Mouse (Mus musculus): ENCODE results near the gene Mis18a.

The Mis18a gene

DNA sequence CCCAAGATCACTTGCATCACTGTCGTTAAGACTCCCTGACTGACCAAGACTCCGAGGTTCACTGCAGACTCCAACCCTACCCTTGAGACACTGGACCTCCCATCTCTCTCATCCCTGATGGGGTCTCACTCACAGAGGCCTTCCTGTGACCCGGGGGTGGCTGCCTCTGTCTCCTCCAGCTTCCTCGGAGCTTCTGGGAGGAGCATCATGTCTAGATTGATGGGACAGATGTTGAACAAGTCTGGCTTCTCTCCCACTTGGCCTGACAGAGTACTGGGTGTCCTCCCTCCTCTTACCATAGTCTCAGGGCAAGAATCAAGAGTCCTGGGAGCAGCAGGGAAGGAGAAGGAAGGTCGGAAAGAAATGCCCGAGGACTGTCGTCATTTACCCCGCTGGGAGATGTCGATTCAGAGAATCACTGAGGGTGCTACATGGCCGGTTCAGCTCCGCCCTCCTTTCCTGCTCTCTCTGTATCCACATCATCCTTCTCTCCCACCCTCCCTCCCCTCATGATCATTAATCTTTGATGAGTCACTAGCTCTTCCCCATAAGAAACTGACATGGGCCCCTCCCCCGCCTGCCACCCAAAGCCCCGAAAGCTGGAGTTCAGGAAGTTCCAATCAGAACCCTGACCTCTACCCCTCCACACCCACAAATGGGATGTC is 22.9 kb downstream of the Mis18a start:
- DNase-seq (ENCODE audit: low read depth, low spot score) = no peak

GRCm38 (mm10) chr16:90703646-90704045 is 23.6 kb downstream of the Mis18a start:
- DNase-seq (ENCODE audit: low read depth, low spot score) = no peak

- no peak for DNase-seq (ENCODE audit: low read depth, low spot score)
These were observed 25.7 kb downstream of the Mis18a start for GRCm38 (mm10) chr16:90701541-90701940.

GRCm38 (mm10) chr16:90699390-90699789 is 27.8 kb downstream of the Mis18a start:
- no peak for DNase-seq (ENCODE audit: low read depth, low spot score)

DNA sequence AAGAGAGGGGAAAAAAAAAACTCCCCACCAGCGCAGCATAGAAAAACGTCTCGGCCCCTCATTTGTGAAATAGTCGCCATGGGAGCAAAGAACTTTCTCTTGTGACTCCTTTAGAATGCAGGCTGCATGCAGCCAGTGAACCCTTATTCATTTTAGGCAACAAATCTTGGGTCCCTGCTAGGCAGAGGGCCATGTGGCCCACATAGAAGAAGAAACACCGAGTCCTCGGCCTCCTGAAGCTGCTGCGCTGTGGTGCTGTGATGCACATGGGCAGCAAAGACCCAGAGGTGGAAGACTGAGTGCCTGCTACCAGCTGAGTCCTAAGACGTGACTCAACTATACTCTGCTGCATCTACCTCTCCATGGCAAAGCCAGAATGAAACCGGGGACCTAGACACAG is 30.9 kb downstream of the Mis18a start:
- no peak for DNase-seq (ENCODE audit: low read depth, low spot score)

DNA sequence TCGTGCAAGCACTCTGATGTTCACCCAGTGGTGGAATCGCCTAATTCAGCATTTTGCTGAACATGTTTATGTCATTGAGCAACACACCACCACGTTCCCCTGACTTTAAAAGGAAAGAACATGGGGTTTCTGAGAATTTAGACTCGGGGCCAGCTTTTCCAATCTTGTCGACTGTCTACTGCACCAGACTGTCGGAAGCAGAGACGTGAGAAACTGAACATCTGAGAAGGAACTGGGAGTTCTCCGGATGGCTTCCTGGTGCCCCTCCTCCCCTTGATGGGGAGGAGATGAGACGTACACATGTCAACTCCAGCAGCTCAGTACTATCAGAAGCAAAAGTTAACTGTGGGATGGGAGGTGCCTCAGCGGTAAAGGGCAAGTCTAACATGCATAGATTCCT is 32.1 kb downstream of the Mis18a start:
- DNase-seq (ENCODE audit: low read depth, low spot score) = no peak

DNA sequence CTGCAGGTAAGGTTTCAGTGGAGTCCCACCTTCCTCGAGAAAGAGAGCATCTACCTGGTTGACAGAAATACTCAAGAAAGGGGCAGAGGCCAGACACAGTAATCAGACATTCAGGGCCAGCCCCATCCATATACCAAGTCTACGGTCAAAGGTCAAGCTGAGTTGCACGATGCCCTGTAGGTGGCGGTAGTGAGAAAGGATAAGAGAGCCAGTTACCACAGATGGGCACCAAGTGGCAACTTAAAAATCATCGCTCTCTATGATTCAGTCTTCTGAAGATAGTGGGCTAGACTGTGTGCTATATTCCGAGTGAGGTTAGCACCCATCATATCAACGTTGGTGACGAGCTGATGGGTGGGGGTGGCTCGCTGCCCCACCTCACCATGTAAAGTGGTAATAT is 32.5 kb downstream of the Mis18a start:
- peak; percentile 71 for DNase-seq (ENCODE audit: low read depth, low spot score)

DNA sequence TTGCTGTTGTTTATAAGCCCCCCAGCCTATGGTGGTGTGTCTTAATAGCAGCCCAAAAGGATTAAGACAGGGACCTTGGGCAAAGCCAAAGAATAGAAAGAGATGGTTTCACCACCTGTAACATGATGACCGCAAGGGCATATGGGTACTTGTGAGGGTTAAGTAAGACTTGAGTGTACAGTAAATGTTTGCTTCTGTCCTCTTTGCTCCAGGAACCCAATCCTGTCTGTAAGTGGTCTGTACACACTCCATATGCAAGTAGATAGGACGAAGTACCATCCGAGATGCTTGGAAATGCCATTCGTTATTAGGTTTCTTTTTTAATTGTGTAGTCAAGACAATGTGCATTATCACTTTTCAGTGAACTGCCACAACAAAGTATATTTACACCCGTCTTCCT is 33.6 kb downstream of the Mis18a start:
- no peak for DNase-seq (ENCODE audit: low read depth, low spot score)

DNA sequence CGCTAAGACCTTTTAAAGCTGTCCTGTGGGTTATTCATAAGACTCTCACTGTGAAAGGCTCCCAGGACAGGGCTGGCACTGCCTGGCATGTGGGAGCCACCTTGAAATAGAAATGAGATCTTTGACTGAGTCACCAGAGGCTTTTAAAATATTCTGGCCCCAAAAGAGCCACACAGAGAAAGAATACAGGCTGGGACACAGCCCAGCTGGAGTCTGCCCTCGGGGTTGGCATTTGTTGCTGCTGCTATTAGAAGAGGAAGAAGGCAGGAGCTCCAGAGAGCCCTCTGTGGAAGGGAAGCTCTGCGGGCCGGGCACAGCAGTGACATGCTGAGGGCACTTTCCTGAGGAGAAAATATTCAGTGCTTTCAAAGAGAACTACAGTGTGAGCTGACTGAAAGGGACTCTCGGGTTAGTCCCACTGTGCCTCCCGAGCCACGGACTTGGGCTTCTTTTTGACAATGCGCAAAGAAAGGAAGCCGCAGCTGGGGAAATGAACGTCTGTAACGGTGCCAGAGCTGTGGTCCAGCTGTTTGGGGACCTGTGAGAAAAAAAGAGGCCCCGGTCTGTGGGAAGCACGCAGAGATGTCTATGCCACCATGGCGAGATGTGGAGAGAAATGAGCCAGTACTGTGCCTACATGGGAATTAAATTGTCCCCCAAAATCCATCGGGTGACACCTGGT is 34.4 kb downstream of the Mis18a start:
- no peak for DNase-seq (ENCODE audit: low read depth, low spot score)

DNA sequence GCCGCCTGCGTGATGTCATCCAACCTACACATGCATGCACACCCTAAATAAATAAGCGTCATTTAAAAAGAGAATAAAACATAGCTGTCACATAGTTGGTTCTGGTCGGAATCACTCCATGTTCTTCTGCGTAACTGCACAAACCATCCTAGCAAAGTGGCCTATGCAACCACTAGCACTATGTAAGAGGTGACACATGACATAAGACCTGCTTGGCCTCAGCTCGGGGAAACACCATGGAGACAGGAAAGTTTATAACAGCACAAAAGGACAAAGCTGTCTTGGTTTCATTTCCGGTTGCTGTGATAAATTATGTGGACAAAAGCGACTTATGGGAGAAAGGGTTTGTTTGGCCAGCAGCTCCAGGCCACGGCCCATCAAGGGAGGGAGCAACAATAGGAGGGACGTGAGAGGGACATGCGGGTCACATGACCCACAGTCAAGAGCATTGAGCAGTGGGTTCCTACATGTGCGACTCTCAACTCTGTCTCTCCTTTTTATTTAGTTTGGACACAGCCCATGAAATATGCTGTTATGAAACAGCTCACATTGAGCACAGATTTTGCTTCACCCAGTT is 39.4 kb downstream of the Mis18a start:
- DNase-seq (ENCODE audit: low read depth, low spot score) = no peak

- DNase-seq (ENCODE audit: low read depth, low spot score) = no peak
These were observed 40.2 kb downstream of the Mis18a start for GRCm38 (mm10) chr16:90687011-90687410.

DNA sequence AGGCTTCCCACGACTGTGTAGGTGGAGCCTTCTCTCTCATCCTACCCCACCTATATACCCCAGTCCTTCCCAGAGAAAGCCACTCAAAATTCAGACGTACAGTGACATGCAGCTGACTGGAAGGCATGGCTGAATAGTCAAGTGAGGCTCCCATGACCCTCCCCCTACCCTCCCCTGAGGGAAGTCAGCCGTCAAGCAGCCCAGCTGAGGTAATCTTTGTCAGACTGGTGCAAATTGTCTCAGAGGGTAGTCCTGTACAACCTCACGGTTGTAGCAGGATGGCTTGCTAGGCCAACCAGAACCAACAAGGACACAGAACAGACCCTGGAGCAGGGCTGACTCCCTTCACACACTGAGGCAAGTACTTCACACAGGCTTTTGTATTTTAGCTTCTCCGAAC is 43.1 kb downstream of the Mis18a start:
- DNase-seq (ENCODE audit: low read depth, low spot score) = no peak

GRCm38 (mm10) chr16:90679984-90680383 is 47.2 kb downstream of the Mis18a start:
- no peak for DNase-seq (ENCODE audit: low read depth, low spot score)

DNA sequence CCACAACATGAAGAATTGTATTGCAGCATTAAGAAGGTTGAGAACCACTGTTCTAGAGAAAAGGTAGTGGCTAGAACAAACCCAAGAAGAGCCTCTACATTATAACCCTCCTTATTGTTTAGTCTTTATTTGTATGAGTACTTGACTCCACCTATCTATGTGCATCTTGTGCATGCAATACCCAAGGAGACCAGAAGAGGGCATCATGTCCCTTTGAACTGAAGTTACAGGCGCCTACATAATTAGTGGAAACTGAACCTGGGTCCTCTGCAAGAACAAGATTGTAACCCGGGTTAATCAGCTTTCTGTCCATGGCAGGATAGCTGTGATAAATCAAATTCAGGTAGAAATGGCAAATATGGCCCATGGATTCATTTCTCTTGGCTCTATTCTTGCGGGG is 48.4 kb downstream of the Mis18a start:
- peak; percentile 20 for DNase-seq (ENCODE audit: low read depth, low spot score)

DNA sequence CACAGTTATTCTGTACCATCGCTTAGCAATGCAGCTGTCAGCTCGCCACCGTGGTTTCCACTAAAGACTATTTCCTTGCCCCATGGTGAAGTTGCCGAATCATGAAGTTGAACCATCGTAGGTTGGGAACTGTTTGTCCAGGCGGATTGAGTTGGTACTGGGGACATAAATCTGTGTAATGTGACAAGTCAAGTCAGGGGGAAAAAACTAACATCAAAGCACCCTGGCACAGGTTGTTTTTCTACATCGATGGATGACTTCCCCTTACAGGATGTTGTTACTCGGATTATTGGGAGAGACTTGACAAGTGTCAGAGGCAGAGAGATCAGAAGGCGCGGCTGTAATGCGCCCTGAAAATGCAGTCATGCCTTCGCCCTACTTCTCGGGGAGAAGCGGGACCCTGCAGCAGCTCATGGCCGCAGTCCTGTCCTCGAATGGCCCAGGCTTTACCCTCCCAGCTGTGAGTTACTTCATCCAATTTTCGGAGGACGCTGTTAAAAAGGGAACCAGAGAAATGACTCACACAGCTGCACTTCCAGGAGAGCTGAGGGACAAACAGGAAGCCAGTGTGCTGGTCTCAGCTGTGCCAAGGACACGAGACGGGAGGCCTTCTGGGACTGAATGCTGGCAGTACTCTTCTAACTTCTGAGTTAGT is 50.2 kb downstream of the Mis18a start:
- DNase-seq (ENCODE audit: low read depth, low spot score) = no peak

- no peak for DNase-seq (ENCODE audit: low read depth, low spot score)
These were observed 52.6 kb downstream of the Mis18a start for GRCm38 (mm10) chr16:90674651-90675050.

DNA sequence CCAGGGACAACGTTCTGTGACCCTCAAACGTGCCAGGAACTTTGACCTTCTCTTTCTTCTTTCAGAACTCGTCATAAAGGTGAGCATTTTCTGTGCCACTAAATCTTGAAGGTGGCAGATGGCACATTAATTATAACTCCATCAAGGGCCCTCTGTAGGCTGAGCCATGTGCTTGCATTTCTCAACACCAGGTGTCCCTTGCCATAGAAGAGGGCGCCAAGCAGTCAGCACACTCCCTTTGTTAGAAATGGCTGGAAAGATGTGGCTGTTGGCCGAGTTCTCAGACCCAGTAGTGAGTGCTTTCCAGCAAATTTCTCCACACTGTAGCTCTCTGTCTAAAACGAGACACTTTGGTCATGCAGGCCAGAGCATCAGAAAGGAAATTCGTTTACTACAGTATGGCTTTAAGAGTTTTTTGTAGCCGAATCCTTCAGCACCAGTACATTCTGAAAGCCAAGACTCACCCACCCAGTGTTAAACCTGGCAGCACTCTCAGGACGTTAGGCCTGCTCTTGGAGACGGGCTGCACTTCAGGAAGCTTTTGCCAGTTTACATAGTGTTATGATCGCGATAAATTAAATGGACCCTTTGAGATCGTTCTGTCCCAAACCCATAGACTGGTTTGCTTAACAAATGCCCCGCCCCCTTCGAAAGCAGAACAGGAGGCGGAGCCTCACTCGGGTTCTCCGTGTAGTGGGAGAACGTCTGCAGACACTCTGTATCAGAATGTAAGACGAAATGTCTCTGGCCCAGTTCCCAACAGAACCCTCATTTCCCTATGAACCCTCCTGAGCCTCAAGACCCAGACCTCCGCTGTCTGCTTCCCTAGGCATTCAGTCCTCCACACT is 53.5 kb downstream of the Mis18a start:
- DNase-seq (ENCODE audit: low read depth, low spot score) = no peak
